Mouse (Mus musculus) left cerebral cortex, adult 18-20 months (tissue): Measurements from ENCODE around the gene Uxs1. TPM values are rescaled to one million over a fixed set of nuclear protein-coding genes. Genes with fewer than 3 reads are reported as not detected.

Experiments used
- DNase-seq, 2 experiments: peaks; one replicate each; pipeline ENCODE4 v3.0.0; 2021 to 2022; ENCODE audit warnings: low spot score in 2 of 2, mixed read lengths in 1 of 2
- total RNA-seq, 2 experiments: library from RNA; stranded (reverse); gene quantifications; 2 replicates each; pipeline ENCODE4 v1.2.3; 2021

Uxs1 gene
- total RNA-seq, 2 experiments from 2014 or later: 56.9 to 59.0 TPM

DNA sequence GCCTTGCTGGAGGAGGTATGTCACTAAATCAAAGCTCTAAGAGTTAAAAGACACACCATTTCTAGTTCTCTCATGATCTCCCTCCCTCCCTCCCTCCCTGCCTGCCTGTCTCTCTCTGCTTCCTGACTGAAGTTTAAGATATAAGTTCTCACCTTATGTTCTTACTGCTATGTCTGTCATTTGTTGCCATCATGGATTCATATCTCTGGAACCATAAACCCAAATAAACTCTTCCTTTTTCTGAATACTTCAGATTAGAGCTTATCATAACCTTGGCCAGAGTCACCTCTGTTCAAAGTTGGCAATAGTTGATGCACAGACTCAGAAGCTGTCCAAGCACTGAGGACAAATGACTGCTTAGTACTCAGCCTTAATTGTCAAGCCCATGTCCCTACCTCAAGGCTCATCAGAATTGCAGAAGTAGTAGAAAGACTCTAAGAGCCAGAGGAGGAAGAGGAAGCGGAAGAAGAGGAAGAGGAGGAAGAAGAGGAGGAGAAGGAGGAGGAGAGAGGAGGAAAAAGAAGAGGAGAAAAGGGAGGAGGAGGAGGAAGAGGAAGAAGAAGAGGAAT is 23.6 kb downstream of the Uxs1 start:
- no peak for DNase-seq

DNA sequence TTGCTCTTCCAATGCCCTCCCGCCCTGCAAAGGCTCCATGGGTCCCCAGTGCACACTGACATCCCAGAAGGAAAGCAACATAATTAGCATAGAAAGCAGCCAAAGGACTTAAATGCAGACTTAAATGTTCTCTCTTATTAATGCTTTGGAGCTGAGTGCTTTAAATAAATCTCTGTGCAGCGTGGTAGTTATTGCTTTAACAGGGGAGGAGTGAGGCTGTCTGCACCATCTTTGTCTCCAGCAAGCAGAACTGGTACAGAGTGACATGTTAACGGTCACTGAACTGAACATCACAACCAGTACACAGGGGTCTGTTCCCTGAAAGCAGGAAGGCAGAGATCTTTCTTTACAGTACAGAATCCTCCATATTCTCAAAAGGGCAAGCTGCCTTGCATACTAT is 29.6 kb downstream of the Uxs1 start:
- no peak for DNase-seq

DNA sequence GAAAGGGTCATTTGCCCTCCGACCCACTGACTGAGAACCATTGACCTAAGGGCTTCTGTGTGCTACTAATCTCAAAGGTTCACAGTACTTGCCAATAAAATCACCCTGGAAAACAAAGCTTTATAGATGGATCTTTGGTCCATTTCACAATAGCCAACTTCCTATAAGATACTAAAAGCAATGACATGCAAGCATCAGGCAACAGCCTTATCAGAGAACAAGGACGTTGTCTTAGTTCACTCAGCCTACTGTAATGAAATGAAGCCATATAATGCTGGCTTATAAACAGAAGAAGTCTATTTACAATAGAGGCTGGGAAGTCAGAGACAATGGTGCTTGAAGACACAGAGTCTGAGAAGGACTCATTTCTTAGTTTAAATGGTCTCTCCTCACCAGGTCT is 37.8 kb downstream of the Uxs1 start:
- no peak for DNase-seq

DNA sequence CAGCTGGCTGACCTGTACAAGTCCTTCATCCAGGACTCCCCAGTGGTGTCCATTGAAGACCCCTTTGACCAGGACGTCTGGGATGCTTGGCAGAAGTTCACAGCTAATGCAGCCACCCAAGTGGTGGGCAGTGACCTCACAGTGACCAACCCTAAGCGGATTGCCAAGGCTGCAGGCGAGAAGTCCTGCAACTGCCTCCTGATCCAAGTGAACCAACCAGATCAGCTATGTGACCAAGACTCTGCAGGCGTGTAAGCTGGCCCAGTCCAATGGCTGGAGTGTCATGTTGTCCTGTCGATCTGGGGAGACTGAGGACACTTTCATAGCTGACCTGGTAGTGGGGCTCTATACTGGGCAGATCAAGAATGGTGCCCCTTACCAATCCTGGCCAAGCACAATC is 40.9 kb downstream of the Uxs1 start:
- DNase-seq: no peak

DNA sequence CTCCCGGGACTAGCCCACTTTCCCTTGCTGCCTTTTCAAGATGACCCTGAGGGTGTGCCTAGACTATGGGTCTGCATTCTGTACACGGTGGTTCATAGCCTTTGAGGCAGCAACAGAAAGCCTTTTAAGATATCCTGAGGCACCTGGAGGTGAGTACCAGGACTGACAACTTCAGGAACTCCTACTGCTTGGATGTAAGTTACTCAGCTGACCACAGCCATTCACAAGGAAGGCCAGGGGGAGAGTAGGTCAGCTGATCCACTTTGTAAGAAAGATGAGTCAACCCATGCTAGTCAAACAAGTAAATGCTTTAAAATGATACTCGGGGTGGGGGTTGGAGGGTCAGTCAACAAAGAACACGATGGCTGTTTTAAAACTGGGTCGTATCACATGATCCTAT is 42.3 kb downstream of the Uxs1 start:
- no peak for DNase-seq

DNA sequence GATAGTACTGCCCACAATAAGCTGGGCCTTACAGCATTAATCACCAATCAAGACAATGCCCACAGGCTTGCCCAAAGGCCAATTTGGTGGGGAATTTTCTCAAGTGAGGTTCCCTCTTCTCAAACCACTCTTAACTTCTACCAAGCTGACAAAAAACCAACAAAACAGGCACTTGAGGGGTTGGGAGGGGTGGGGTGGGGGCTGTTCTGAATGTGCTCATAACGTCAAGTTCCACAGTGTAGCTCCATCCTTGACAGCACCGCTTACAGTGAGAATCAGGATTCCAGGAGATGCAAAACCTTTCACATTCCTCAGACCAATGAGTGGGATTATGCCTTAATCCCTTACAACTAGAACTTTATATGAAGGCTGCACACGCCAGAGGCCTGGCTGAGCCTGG is 44.4 kb downstream of the Uxs1 start:
- no peak for DNase-seq

DNA sequence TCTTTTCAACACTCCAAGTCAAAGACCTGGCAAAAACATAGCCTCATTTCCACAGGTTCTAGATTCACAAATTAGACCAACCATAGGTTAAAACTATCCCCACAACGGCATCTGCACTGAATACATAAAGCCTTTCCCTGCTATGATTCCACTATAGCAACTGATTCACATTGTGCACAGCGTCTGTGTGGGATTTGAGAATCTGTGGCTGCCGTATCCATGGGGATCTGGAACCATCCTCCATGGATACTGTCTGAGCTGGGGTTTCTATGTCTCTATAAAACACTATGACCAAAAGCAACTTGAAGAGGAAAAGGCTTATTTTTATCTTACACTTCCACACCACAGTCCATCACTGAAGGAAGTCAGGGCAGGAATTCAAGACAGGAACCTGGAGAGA is 44.9 kb downstream of the Uxs1 start:
- peak in 1 of 2 experiments; percentile 23 for DNase-seq

DNA sequence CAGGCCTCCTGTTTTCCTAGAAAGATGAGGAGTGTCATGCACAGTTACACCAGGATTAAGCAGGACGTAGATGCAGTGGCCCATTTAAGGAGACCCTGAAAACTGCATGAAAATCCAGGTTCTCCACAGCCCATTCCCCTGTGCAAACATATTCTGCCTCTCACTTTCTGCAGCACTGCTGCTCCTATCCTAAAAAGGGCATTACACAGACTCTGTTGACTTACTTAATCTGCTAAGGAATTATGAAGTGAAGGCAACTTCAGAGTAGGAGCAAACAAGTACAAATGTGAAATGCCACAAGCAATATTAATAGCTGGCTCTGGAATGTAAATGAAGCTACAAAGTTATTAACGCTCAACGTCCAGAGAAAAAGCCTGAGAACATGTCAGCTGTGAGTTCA is 45.9 kb downstream of the Uxs1 start:
- DNase-seq: no peak

DNA sequence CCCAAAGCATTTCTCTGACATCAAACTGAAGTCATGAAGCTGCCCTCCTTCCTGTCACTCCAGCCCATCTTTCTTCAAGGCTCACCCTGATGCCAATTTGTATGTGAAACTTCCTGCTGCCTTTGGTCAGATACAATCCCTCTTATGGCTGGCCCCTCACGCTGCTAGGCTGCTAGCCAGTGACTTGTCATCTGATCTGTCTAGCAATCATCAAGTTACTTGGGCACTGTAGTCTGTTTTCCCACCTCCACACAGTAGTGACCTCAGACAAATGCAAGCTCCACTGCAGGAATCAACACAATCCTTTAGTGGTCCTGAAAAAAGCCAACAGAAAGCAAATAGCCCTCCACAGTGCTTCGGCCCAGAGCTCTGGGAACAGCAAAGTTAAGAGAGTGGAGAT is 46.4 kb downstream of the Uxs1 start:
- DNase-seq: no peak

DNA sequence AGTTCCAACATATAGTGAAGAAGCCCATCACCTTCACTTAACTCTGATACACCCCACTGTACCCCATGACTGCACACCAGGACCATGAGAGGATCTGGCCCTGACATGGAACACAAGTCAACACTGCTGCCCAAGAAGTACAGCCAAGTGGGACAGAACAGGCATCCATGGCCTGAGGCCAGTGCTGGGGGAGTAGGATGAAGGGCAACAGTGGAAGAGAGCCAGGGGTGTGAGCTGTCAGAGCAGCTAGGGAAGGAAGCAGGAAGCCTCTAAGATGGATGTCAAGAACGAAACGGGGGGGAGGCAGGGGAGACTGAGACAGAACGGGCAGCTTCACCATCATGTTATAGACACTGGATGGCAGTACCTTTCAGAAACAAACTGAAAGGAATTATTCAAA is 51.5 kb downstream of the Uxs1 start:
- no peak for DNase-seq

DNA sequence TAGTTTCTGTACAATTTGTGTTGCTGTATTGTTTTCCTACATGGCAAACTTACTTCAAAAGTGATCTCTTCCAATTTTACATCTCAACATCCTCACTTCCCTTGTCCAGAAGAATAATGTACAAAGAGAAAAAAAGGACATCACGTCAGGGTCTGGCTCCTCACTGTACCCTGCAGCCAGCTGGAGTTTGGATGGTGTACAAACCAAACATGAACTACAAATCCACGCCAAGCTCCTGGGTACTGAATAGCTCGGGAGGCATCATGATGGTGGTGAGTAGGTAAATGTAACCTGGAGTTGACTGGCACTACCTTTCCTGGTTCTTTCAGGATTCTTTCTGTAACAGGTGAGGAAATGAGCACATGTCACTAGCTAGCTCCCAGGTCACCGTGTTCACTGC is 53.5 kb downstream of the Uxs1 start:
- no peak for DNase-seq

DNA sequence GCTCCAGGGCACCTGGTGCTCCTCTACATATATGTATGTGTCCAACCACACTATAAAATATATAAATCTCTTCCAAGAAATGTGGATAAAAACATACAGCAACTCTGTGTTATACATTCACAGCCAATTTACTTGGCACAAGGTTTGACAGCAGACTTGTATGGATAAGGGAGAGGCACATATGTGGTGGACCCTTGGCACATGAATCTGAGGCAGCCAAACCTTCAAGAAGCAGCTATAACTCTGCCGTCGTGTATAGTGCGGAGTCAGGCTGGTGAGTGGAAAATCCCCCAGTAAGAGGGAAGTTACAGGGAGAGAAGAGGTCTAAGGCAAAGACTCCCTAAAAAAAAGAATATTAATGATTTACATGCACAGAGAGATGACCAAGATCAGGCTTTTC is 54.9 kb downstream of the Uxs1 start:
- no peak for DNase-seq

DNA sequence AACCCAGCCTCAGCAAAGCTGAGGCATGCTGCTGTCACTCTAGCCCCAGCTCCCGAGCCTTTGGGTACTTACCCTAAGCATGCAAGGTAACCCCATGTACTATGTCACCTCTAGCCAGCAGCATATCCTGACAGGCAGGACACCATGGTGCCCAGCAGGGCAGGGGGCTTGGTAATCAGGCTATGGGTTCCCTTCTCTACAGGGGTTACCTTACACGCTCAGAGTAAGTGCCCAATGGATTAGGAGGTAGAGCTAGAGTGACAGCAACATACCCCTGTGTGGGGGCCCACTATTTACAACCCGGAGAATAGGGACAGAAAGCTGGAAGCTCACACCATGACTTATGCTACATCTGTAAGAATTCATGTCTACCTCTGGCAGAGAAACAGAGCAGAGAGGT is 57.6 kb downstream of the Uxs1 start:
- DNase-seq: no peak

DNA sequence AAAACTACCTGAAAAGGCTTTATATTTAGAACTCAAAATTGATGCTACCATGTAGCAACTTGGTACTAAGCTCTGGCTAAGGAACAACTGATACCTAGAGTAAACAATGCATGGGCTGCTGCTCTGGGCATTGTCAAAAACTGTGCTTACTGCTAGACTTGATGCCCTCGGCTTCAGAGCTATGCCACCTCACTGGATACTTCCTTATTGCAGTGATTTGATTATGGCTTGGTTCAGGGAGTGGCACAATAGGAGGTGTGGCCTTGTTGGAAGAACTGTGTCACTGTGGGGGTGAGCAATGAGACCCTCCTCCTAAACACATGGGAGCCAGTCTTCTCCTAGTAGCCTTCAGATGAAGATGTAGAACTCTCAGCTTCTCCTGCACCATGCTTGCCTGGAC is 58.3 kb downstream of the Uxs1 start:
- no peak for DNase-seq

DNA sequence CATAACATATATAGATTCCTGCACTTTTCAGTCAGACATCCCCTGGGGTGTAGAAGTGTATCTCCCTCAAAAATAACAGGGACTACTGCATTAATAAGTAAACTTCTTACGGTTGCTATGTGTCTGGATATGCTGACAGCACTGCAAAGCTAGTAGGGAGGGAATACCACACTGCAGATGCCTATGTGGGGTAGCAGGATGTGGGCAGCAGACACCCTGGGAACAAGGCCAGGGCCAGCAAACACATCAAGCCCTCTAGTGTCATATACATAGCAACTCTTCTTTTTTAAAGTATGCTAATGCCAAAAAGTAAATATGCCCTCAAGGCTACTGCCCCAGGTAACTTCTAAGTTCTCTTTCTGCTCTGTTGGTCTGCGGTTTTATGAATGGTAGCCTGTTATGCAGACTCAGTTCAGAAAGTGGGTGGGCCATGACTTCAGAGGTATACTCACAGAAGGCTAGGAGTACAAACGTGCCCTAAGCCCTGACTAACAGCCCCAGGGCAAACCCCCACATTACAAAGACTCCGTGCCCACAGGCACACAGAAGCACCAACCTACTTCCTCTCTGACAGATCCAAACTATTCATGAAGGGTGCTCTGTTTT is 59.1 kb downstream of the Uxs1 start:
- DNase-seq: no peak

DNA sequence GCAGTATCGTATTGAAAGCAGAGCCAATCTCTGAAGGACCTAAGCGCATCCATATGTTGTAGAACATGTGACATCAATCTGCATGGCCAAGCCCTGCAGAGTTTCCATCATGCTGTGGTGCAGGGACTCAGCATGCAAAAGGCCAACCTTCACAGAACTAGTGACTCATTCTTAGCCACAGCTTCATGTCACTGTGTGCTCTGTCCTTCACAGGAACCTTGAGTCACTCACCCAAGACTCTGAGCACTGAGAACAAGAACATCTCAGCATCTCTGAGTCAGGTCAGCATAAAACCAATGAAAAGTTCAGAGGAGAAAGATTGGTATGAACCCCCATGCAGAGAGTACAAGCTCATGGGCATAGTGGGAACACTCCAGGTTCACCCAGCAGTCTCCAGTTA is 61.3 kb downstream of the Uxs1 start:
- no peak for DNase-seq

DNA sequence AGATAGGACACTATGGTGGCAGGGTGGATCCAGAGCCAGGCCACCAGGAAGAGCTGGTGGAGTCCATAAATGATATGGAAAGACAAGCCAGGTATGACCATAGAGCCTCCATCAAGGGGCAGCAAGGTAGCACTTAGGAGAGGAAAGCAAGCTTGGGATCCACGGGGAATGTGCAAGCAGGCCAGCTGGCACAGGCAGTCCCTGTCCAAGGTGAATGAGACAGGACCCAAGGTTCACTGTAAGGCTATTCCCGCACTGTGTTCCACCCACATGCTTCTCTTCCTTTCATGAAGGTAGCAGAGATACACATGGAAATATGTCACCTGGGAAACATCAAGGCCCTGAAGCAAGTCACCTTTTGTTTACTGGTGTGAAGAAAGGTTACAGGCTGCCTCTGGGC is 63.1 kb downstream of the Uxs1 start:
- DNase-seq: no peak

DNA sequence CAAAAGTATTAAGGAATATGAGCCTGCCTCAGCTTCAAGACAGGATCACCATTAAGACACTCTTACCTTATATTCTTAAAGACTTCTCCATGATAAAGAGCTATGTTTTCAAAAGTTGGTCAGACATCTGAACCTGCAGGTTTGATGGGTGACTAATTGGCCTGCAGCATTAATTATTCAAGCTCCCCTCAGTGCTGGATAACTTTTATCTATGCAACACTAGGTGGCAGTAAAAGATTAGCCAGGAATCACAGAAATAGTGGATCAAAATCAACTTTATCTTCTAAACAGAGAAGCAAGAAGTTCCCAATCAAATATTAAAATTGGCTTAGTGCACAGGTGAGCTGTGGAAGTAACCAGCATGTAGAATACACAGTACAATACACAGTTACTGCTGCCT is 67.5 kb downstream of the Uxs1 start:
- DNase-seq: no peak

DNA sequence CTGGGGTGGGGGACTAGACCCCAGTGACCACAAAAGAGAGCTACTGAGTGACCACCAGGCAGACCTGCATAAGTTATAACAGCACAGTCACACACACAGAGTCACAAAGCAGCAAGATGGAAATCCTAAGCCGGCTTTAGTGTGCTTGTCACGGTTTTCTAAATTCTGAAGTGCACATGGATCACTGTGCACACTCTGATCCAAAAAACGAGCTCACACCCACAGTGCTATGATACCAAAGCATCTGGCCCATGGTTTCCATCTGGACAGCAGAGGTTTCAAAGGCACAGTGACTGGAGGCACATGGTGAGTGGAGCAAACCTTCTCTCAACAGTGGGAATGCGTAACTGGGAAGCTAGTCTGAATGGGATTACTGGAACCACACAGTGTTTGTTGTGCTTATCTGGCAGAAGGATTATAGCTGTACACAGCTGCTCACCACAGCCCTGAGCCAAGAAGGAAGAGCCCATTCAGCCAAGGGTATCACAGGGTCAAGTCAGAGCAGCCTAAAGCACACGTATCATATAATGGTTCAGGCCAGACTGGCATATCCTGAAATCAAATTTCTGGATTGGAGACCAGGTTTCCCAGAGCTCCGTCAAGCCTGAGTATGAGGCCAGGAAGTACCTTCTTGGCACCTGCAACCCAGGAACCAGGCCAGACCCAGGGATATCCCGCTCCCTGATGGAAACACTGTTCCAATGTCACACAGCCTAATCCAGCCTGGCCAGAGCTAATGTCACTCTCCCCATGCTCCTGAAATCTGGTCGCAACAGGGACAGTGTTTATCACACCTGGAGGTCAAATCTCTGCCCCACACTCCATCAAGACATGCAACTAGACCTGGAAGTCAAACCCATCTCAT is 72.9 kb downstream of the Uxs1 start:
- no peak for DNase-seq

DNA sequence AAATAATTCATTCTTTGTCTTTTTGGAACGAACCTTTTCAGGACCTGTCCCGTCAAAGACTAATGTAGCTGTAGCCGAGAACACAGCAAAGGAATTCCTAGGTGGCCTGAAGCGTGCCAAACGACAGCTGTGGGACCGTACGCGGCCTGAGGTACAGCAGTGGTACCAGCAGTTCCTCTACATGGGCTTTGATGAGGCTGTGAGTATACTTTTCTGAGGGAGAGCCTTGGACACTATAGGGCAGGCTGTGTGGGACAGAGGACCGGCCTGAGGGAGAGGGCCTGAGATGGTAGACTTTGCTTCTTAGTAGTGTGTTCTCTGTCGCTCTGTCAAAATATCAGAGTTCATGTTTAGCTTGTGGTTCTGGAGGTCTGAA is 89.1 kb downstream of the Uxs1 start:
- DNase-seq: no peak

DNA sequence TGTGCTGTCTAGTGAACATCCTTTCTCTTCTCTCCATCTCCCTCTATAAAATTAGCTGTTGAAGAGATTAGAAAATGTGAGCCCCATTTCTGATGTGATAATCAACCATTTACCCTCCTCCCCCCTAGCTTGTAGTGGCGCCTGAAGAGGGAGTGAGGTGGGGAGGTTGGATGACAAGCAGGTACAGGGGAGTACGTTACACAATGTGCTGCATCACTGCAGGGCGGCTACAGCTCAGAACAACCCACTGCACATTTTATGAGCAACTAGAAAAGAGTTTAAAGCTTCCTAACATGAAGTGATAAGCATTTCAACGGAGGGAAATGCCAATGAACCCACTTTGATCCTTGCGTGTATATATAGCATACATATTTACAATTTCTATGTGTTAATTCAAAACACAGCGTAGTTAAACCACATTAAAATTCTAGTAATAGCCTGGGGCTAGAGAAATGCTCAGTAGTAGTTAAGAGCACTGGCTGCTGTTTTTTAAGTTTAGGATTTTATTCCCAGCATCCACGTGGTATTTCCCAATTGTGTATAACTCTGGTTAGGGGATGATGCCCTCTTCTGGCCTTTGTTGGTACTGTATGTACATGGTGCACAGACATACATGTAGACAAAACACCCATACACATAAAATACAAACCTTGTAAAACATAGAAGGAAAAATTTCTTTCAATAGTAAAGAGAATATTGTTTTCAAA is 89.6 kb downstream of the Uxs1 start:
- peak; percentile 40 to 64 for DNase-seq

DNA sequence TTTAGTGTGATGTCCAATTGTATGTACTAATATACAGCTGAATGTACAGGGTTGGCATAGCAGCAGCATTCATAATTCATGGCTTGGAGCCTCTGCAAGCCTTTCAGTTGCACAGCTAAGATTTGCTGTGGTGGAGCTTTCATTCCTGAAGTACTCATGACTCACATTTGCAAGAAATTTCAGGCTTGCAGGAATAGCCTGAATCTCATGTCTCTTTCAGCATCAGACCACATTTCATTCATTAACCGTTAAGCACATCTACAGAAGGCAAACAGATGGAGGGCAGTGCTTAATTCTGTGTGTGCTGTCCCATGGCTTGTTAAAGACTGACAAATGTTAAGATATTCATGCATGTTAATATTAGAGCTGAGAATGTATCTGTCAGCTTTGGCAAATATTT is 94.9 kb downstream of the Uxs1 start:
- DNase-seq: no peak
